Mouse (Mus musculus) bone marrow macrophage, adult 2 months (primary cell): ENCODE results near the gene Glcci1.

ENCODE experiments used
- CTCF ChIP-seq: IDR thresholded peaks from 2 replicates; pipeline ENCODE4 v1.5.1; 2012; ENCODE audit warnings: low read depth, mild to moderate bottlenecking, low read length, moderate library complexity
- POLR2A ChIP-seq: IDR thresholded peaks from 2 replicates; pipeline ENCODE4 v1.6.1; 2012; ENCODE audit warnings: mild to moderate bottlenecking, low read depth, low read length, borderline replicate concordance

- TF ChIP-seq CTCF (no peak), POLR2A (no peak)
These were observed 51.3 kb downstream of the Glcci1 start for GRCm38 (mm10) chr6:8560682-8561081.
